Mouse (Mus musculus) spleen, postnatal 0 days (tissue): Measurements from ENCODE around the gene B4galt7. TPM values are rescaled to one million over a fixed set of nuclear protein-coding genes. Genes with fewer than 3 reads are reported as not detected.

Source experiments
- polyA plus RNA-seq: library from polyadenylated mRNA; unstranded; fragments of >200 nt; fragmentation: Nextera tagmentation; extraction: Ambion mirVana; gene quantifications from 2 replicates; pipeline ENCODE4 v1.2.1, GENCODE M21; 2015

B4galt7 gene
- polyA plus RNA-seq = 7.9 and 9.8 TPM in 2 replicates

GRCm38 (mm10) chr13:55599566-55600540 lies at the start of gene B4galt7:
TSS of gene B4galt7 (plus strand) at chr13:55599896.

DNA sequence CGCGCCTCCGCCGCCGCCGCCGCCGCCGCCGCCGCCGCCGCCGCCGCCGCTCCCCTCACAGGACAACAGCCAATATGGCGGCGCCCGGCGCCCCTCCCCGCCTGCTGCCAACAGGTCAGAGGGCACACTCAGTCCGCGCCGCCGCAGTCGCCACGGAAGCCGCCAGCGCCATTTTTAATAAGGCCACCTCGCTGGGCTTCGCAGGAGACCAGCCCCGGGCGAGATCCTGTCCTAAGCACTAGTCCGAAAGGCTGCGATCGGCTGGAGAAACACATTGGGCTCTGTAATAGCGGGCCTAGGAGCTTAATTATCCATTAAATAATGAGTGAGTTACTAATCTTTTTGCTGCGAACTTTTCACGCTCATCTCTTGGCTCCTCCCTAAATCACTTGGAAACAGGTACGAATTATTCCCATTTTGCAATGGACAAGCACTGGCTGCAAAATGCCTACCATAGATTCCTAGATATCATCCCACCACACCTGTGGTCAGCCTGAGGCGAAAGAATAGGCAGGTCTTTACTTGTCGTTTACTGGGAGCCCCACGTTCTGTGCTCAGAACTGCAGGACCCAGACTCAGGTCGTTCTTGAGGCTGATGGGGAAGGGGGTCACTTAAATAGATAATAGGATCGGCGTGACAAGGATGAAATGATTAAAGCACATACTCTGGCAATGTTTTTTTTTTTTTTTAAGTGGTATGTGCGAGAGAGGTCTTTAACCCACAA lies 28.5 kb upstream of the B4galt7 start, which contains the start of gene Fam193b:
Gene Fam193b, minus strand, starts transcription at position 94 of the 725 bp plus-strand sequence.

GRCm38 (mm10) chr13:55573432-55573831 lies 26.3 kb upstream of the B4galt7 start, which contains the start of gene Tmed9:
TSS of gene Tmed9 (plus strand) at chr13:55573732.

DNA sequence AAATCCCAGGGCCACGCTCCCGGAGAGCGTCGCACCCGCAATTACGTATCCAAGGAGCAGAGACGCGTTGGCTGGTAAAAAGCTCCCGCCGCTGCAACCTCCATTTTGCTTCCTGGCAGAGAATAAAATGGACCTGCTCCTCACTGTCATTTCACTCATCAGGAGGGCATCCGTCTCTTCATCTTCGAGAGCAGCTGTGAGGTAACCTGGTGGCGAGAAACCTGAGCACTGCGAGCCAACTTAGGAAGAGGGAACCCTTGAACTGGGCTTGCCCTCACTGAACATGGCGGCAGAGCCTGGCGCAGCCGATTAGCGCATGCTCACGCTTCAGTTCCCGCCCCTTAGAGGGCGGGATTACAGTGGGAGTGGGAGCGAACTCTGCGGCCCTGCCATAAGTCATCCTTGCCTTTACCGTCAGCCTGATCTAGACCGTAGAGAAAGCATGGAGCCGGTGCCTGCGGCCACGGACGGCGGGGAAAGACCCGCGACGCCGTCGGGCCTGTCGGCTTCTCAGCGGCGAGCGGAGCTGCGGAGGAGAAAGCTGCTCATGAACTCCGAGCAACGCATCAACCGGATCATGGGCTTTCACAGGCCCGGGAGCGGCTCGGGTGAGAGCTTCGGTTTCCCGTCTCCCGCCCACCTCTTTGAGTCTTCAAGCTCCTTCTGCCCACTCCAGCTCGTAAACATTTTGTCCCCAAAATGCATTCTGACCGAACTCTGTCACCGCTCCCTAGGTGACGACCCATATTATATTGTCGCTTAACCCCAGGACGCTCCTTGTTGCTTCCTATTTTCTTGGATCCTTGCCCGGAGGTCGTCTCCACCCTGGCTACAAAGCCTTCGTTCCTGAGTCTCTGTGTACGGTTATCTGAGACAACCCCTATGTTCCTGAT lies 23.2 kb downstream of the B4galt7 start, which contains the start of gene Caml:
Gene Caml, plus strand, starts transcription at position 357 of the 893 bp plus-strand sequence.

GRCm38 (mm10) chr13:55634639-55635127 lies 35.0 kb downstream of the B4galt7 start, which contains the start of gene Ddx46:
TSS of gene Ddx46 (plus strand) at chr13:55635027.

Other genes starting within 250 kb of the B4galt7 start
- 62.5 and 62.6 TPM in 2 replicates for gene Lman2, start 237.1 kb upstream of the B4galt7 start, polyA plus RNA-seq
- 7.7 and 10.3 TPM in 2 replicates for gene Rgs14, start 230.2 kb upstream of the B4galt7 start, polyA plus RNA-seq
- not detected in 2 replicates for gene Slc34a1, start 201.7 kb upstream of the B4galt7 start, polyA plus RNA-seq
- gene Pfn3, start 184.7 kb upstream of the B4galt7 start, polyA plus RNA-seq = not detected in 2 replicates
- 0.15 and 0.16 TPM in 2 replicates for gene F12, start 173.1 kb upstream of the B4galt7 start, polyA plus RNA-seq
- 32.7 and 40.8 TPM in 2 replicates for gene Grk6, start 154.8 kb upstream of the B4galt7 start, polyA plus RNA-seq
- gene Prr7, start 135.6 kb upstream of the B4galt7 start, polyA plus RNA-seq = 0.14 and 0.28 TPM in 2 replicates
- 16.3 and 20.8 TPM in 2 replicates for gene Dbn1, start 111.8 kb upstream of the B4galt7 start, polyA plus RNA-seq
- 37.8 and 45.4 TPM in 2 replicates for gene Pdlim7, start 86.2 kb upstream of the B4galt7 start, polyA plus RNA-seq
- gene Dok3, start 70.6 kb upstream of the B4galt7 start, polyA plus RNA-seq = 36.9 and 49.7 TPM in 2 replicates
- gene Ddx41, start 63.2 kb upstream of the B4galt7 start, polyA plus RNA-seq = 29.2 and 35.3 TPM in 2 replicates
- gene Fam193b, start 28.8 kb upstream of the B4galt7 start, polyA plus RNA-seq = 15.4 and 18.8 TPM in 2 replicates
- gene Tmed9, start 26.2 kb upstream of the B4galt7 start, polyA plus RNA-seq = 68.1 and 69.0 TPM in 2 replicates
- 25.8 and 31.1 TPM in 2 replicates for gene Caml, start 23.1 kb downstream of the B4galt7 start, polyA plus RNA-seq
- 25.3 and 27.0 TPM in 2 replicates for gene Ddx46, start 35.1 kb downstream of the B4galt7 start, polyA plus RNA-seq
- gene B230219D22Rik, start 93.2 kb downstream of the B4galt7 start, polyA plus RNA-seq = 17.7 and 20.2 TPM in 2 replicates
- 31.5 and 33.1 TPM in 2 replicates for gene Txndc15, start 114.8 kb downstream of the B4galt7 start, polyA plus RNA-seq
- gene Pcbd2, start 127.5 kb downstream of the B4galt7 start, polyA plus RNA-seq = 52.6 and 57.8 TPM in 2 replicates
- 0.10 and 0.30 TPM in 2 replicates for gene Catsper3, start 184.7 kb downstream of the B4galt7 start, polyA plus RNA-seq
- 0.18 and 0.38 TPM in 2 replicates for gene Pitx1, start 236.3 kb downstream of the B4galt7 start, polyA plus RNA-seq